Mouse (Mus musculus) C2C12 (cell line): ENCODE measurements around the gene Ttc7.

Source experiments
- CEBPB ChIP-seq: IDR thresholded peaks from one replicate; pipeline ENCODE4 v1.6.1; 2011; ENCODE audit warnings: low read depth, mild to moderate bottlenecking, control low read depth, moderate library complexity
- CTCF ChIP-seq: IDR thresholded peaks from one replicate; pipeline ENCODE4 v1.5.1; 2011; ENCODE audit not compliant: control insufficient read depth, insufficient read depth, insufficient read length
- FOSL1 ChIP-seq: IDR thresholded peaks from one replicate; pipeline ENCODE4 v1.8.0; 2011; ENCODE audit warnings: mild to moderate bottlenecking, low read length; ENCODE audit not compliant: poor library complexity, insufficient read depth, severe bottlenecking
- MAX ChIP-seq: IDR thresholded peaks from one replicate; pipeline ENCODE4 v1.6.1; 2011; ENCODE audit warnings: mild to moderate bottlenecking, control low read depth
- MYOD1 ChIP-seq: IDR thresholded peaks from one replicate; pipeline ENCODE4 v1.6.1; 2011; ENCODE audit warnings: low read depth; ENCODE audit not compliant: control insufficient read depth, insufficient read length
- USF1 ChIP-seq: IDR thresholded peaks from one replicate; pipeline ENCODE4 v1.6.1; 2011; ENCODE audit warnings: low read depth, mild to moderate bottlenecking, control low read depth, moderate library complexity

- no peak for TF ChIP-seq CTCF
- no peak for TF ChIP-seq USF1
- TF ChIP-seq CEBPB: no peak
- TF ChIP-seq MAX: no peak
- TF ChIP-seq MYOD1: no peak
- TF ChIP-seq FOSL1: no peak
These were observed 36.6 kb upstream of the Ttc7 start for GRCm38 (mm10) chr17:87246103-87246502.
